Mouse (Mus musculus): ENCODE data around the gene Gm15085.
"Not testable (repeated sequence)": the region's sequence is repeated elsewhere in the genome, so short reads cannot be mapped to it uniquely, and the experiment has no call there.

Gene Gm15085

DNA sequence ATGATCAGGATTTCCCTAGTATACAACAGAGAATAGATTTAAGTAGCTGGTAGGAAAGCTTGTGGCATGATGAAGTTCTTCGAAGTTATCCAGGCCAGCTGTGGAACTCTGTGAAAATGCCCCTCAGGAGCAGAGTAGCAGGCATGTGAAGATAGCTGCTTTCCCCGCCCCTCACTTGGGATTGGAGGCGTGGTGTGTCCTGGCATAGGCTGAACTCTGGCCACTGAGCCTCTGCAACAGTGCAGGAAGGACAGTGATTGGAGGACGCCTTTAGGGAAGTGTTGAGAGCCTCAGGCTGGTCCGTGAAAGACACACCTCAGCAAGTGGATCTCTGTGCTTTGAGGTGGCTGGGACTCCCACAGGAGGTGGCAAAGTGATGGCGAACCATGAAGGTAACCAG lies at the start of gene Gm15085:
Gene Gm15085, plus strand, starts transcription at position 301 of the 400 bp plus-strand sequence.
- not testable (repeated sequence) for DNase-seq
